Comparison of ENCODE assay signal across 8 mouse cellular contexts in genomic region chr12:108546508-108547153, GRCm38 (mm10). TPM values are rescaled to one million over a fixed set of nuclear protein-coding genes. Genes with fewer than 3 reads are reported as not detected.
DNase-seq lines count a peak whose midpoint lies in the region; ATAC-seq lines count a peak whose summit lies in the region.

No protein-coding gene starts in this region.

- H3K27me3 ChIP-seq in forebrain, embryonic 12.5 days, result no peaks in the 10 kb centered on the region
- H3K27me3 ChIP-seq in limb, embryonic 13.5 days, result no peaks in the 10 kb centered on the region

- DNase-seq in cerebellum, postnatal 14 days, result peak; percentile 50 to 52
- no peak for DNase-seq in cerebellum, postnatal 36 days
- peak; percentile 48 for DNase-seq in MN1 (ENCODE audit: low spot score)
- DNase-seq in layer of hippocampus, adult 9-10 months (ENCODE audit: low spot score), result no peak
- no peak for DNase-seq in layer of hippocampus, postnatal 10 days (ENCODE audit: low spot score in 2 of 2)
- no peak for DNase-seq in layer of hippocampus, postnatal 25 days (ENCODE audit: extremely low spot score in 1 of 2, low spot score in 1 of 2)

- 11% methylated on average over 10 of the region's 10 CpGs for WGBS in forebrain, embryonic 12.5 days
- WGBS in limb, embryonic 13.5 days, result 10% methylated on average over 10 of the region's 10 CpGs

- no peak overlapping the region; the same call in 1 of the 2 replicates for H3K9ac ChIP-seq in forebrain, embryonic 12.5 days
- no peak overlapping the region for H3K9ac ChIP-seq in limb, embryonic 13.5 days

- H3K4me3 ChIP-seq in forebrain, embryonic 12.5 days (replicated peaks), result no peak overlapping the region
- H3K4me3 ChIP-seq in limb, embryonic 13.5 days, result no peak overlapping the region

- peak; percentile 84 for ATAC-seq in forebrain, embryonic 12.5 days (ENCODE audit: low FRiP score)
- peak; percentile 68; the same call in 1 of the 2 replicates for ATAC-seq in limb, embryonic 13.5 days (ENCODE audit: low FRiP score, low read depth)

- H3K27ac ChIP-seq in forebrain, embryonic 12.5 days, result peak overlapping the region; percentile 88
- no peak overlapping the region for H3K27ac ChIP-seq in limb, embryonic 13.5 days

- H3K4me1 ChIP-seq in forebrain, embryonic 12.5 days, result peaks cover 22% of the 10 kb centered on the region
- H3K4me1 ChIP-seq in limb, embryonic 13.5 days, result peaks cover 10% of the 10 kb centered on the region

- 0 out of 2 replicates have a peak overlapping the region, but pooled peaks have one; percentile 8 for H3K4me2 ChIP-seq in forebrain, embryonic 12.5 days
- H3K4me2 ChIP-seq in limb, embryonic 13.5 days (replicated peaks), result 0 out of 2 replicates have a peak overlapping the region, but pooled peaks have one; percentile 23

- no peaks in the 10 kb centered on the region for H3K36me3 ChIP-seq in forebrain, embryonic 12.5 days (replicated peaks)
- H3K36me3 ChIP-seq in limb, embryonic 13.5 days, result no peaks in the 10 kb centered on the region

- no peaks in the 10 kb centered on the region for H3K9me3 ChIP-seq in forebrain, embryonic 12.5 days
- no peaks in the 10 kb centered on the region for H3K9me3 ChIP-seq in limb, embryonic 13.5 days

RNA-seq across cellular contexts. Expression of gene Evl, which starts 7.9 kb away (rescaled TPM):
- 121 and 124 TPM in 2 replicates for polyA plus RNA-seq in forebrain, embryonic 12.5 days (2016; fragmentation: Nextera tagmentation; extraction: Ambion mirVana)
- polyA plus RNA-seq in limb, embryonic 13.5 days (2015; fragmentation: Nextera tagmentation; extraction: Ambion mirVana), result 65.6 and 69.9 TPM in 2 replicates
- 100 to 1,000 TPM; 312 to 327 TPM for total RNA-seq in layer of hippocampus, postnatal 10 days (2021)
- 100 to 1,000 TPM; 201 to 204 TPM for total RNA-seq in layer of hippocampus, postnatal 25 days (2021)

Comparison
In these comparisons a context has a peak if more than half of its experiments do, and no peak if none do; other contexts are left out.
1. DNase-seq: peak in cerebellum, postnatal 14 days (2 of 2) and MN1 (single experiment); none in cerebellum, postnatal 36 days (0 of 2), layer of hippocampus, adult 9-10 months (single experiment), layer of hippocampus, postnatal 10 days (0 of 2) and layer of hippocampus, postnatal 25 days (0 of 2).